Mouse (Mus musculus) adrenal gland, adult (tissue): ENCODE data around the gene Kcnk2.
"Not testable (repeated sequence)": the region's sequence is repeated elsewhere in the genome, so short reads cannot be mapped to it uniquely, and the experiment has no call there.

Source experiments
- DNase-seq, 2 experiments: peaks; one replicate each; pipeline ENCODE4 v3.0.0; 2022 to 2023; ENCODE audit warnings: low spot score in 1 of 2; ENCODE audit not compliant: inconsistent age in 2 of 2

Kcnk2 gene

GRCm38 (mm10) chr1:189343301-189344251 is 58.5 kb downstream of the Kcnk2 start:
- DNase-seq, result peak; percentile 31 to 62

- DNase-seq, result peak in 1 of 2 experiments; percentile 36
These were observed 59.5 kb downstream of the Kcnk2 start for GRCm38 (mm10) chr1:189342416-189343104.

- DNase-seq, result no peak
These were observed 60.6 kb downstream of the Kcnk2 start for GRCm38 (mm10) chr1:189341381-189341917.

- DNase-seq, result peak in 1 of 2 experiments; percentile 47
These were observed 86.2 kb downstream of the Kcnk2 start for GRCm38 (mm10) chr1:189315896-189316295.

- DNase-seq, result no peak
These were observed 87.6 kb downstream of the Kcnk2 start for GRCm38 (mm10) chr1:189314495-189314894.

GRCm38 (mm10) chr1:189313750-189314149 is 88.3 kb downstream of the Kcnk2 start:
- DNase-seq, result no peak

GRCm38 (mm10) chr1:189310145-189310544 is 91.9 kb downstream of the Kcnk2 start:
- no peak for DNase-seq

GRCm38 (mm10) chr1:189304988-189305522 is 97.0 kb downstream of the Kcnk2 start:
- no peak for DNase-seq

GRCm38 (mm10) chr1:189303001-189303400 is 99.1 kb downstream of the Kcnk2 start:
- DNase-seq, result no peak

GRCm38 (mm10) chr1:189293679-189294406 is 108.2 kb downstream of the Kcnk2 start:
- peak; percentile 73 to 85 for DNase-seq

- DNase-seq, result no peak
These were observed 111.2 kb downstream of the Kcnk2 start for GRCm38 (mm10) chr1:189290885-189291284.

GRCm38 (mm10) chr1:189288948-189289347 is 113.1 kb downstream of the Kcnk2 start:
- DNase-seq, result no peak

GRCm38 (mm10) chr1:189272281-189272680 is 129.8 kb downstream of the Kcnk2 start:
- DNase-seq, result no peak

GRCm38 (mm10) chr1:189253631-189254030 is 148.4 kb downstream of the Kcnk2 start:
- DNase-seq, result no peak

GRCm38 (mm10) chr1:189253207-189253606 is 148.9 kb downstream of the Kcnk2 start:
- DNase-seq, result peak in 1 of 2 experiments; percentile 29

GRCm38 (mm10) chr1:189243206-189243605 is 158.9 kb downstream of the Kcnk2 start:
- not testable (repeated sequence) for DNase-seq

- DNase-seq, result no peak
These were observed 166.8 kb downstream of the Kcnk2 start for GRCm38 (mm10) chr1:189235261-189235660.

GRCm38 (mm10) chr1:189232829-189233228 is 169.2 kb downstream of the Kcnk2 start:
- no peak for DNase-seq

GRCm38 (mm10) chr1:189228222-189229084 is 173.6 kb downstream of the Kcnk2 start:
- peak in 1 of 2 experiments; percentile 44 for DNase-seq

GRCm38 (mm10) chr1:189227479-189227878 is 174.6 kb downstream of the Kcnk2 start:
- no peak for DNase-seq
